Mouse (Mus musculus) kidney, postnatal 0 days (tissue): ENCODE results near the gene Trim68. TPM values are rescaled to one million over a fixed set of nuclear protein-coding genes. Genes with fewer than 3 reads are reported as not detected.

Experiments
- ATAC-seq: fragments of 200-750 bp; cut with Nextera tagmentation; replicated peaks from 2 replicates; pipeline ENCODE4 v1.8.0; 2017; ENCODE audit warnings: low read depth, moderate number of reproducible peaks, moderate TSS enrichment, moderate library complexity; ENCODE audit not compliant: low FRiP score
- DNase-seq: peaks from one replicate; pipeline ENCODE4 v3.0.0-alpha.2; 2016; ENCODE audit warnings: low spot score
- H3K27ac ChIP-seq: fragments of 300-500 bp; sonication (generic); 2 replicates; pipeline ENCODE4 v1.5.1; 2014; ENCODE audit warnings: mild to moderate bottlenecking
- H3K27me3 ChIP-seq: fragments of 300-500 bp; sonication (generic); 2 replicates; pipeline ENCODE4 v1.6.1; 2014; ENCODE audit warnings: low read length, mixed read lengths; ENCODE audit not compliant: insufficient read depth
- H3K36me3 ChIP-seq: fragments of 300-500 bp; sonication (generic); 2 replicates; pipeline ENCODE4 v1.6.1; 2014; ENCODE audit warnings: low read length, mixed read lengths; ENCODE audit not compliant: insufficient read depth
- H3K4me1 ChIP-seq: fragments of 300-500 bp; sonication (generic); replicated peaks from 2 replicates; pipeline ENCODE4 v1.6.1; 2014; ENCODE audit warnings: antibody characterized with exemption, low read length, mixed read lengths; ENCODE audit not compliant: insufficient read depth
- H3K4me2 ChIP-seq: fragments of 300-500 bp; sonication (generic); 2 replicates; pipeline ENCODE4 v1.6.1; 2014; ENCODE audit warnings: mild to moderate bottlenecking, low read length, moderate library complexity, mixed read lengths
- H3K4me3 ChIP-seq: fragments of 300-500 bp; sonication (generic); replicated peaks from 2 replicates; pipeline ENCODE4 v1.5.1; 2014; ENCODE audit warnings: low read depth, low read length
- H3K9ac ChIP-seq: fragments of 300-500 bp; sonication (generic); 2 replicates; pipeline ENCODE4 v1.6.1; 2014; ENCODE audit warnings: low read depth, low read length
- H3K9me3 ChIP-seq: fragments of 300-500 bp; sonication (generic); replicated peaks from 2 replicates; pipeline ENCODE4 v1.6.1; 2016; ENCODE audit warnings: low read length, inconsistent platforms, mixed read lengths
- CTCF ChIP-seq: IDR thresholded peaks from 2 replicates; pipeline ENCODE4 v1.5.1; 2016; ENCODE audit warnings: antibody characterized with exemption, low read depth, mild to moderate bottlenecking, moderate library complexity
- WGBS: fragments of 180-500 bp; shearing (Covaris S2); extraction: QIAGEN DNeasy Blood & Tissue Kit; methylation state at CpG from one replicate; pipeline ENCODE4 v1.1.7; 2014; 5-methylcytosine and 5-hydroxymethylcytosine counted together
- polyA plus RNA-seq: library from polyadenylated mRNA; unstranded; fragments of >200 nt; fragmentation: Nextera tagmentation; extraction: Ambion mirVana; gene quantifications from 2 replicates; pipeline ENCODE4 v1.2.1, GENCODE M21; 2015

Gene Trim68
- polyA plus RNA-seq, 1 experiment from 2014 or later, result 11.3 TPM

- 58% methylated on average over 1 of the region's 1 CpGs for WGBS
- H3K9ac ChIP-seq, result no peak within 1 kb of the TSS
Measured at GRCm38 (mm10) chr7:102638132-102638531, 49.0 kb downstream of the Trim68 start, which contains the start of gene Olfr554. Gene Olfr554, plus strand, starts transcription at chr7:102638432.

GRCm38 (mm10) chr7:102636665-102637064 is 50.5 kb downstream of the Trim68 start:
- Histone ChIP-seq H3K4me1 (no peaks in the 10 kb centered on the region), H3K4me3 (no peak overlapping the region), H3K9me3 (no peaks in the 10 kb centered on the region), H3K9ac (no peak overlapping the region), H3K4me2 (no peak overlapping the region), H3K27ac (no peak overlapping the region), H3K27me3 (no peaks in the 10 kb centered on the region), H3K36me3 (no peaks in the 10 kb centered on the region)
- TF ChIP-seq CTCF, result peak; percentile 68
- ATAC-seq, result no peak
- peak; percentile 44 for DNase-seq
- 31% methylated on average over 3 of the region's 3 CpGs for WGBS

More at GRCm38 (mm10) chr7:102638132-102638531, 49.0 kb downstream of the Trim68 start, which contains the start of gene Olfr554:
- no peaks in the 10 kb centered on the region for H3K27me3 ChIP-seq
- no peak within 1 kb of the TSS for H3K4me3 ChIP-seq
- H3K9me3 ChIP-seq, result no peaks in the 10 kb centered on the region
- DNase-seq (no peak), ATAC-seq (no peak)
- no peak for TF ChIP-seq CTCF
- H3K27ac ChIP-seq, result no peak within 1 kb of the TSS
- H3K4me2 ChIP-seq, result no peak within 1 kb of the TSS
- H3K4me1 ChIP-seq, result no peaks in the 10 kb centered on the region
- no peaks in the 10 kb centered on the region for H3K36me3 ChIP-seq

Other genes with a start within 250 kb of the Trim68 start
- gene Rrm1, start 245.6 kb downstream of the Trim68 start, polyA plus RNA-seq, result 52.0 and 70.6 TPM in 2 replicates
- not detected in 2 replicates for gene Olfr543, start 205.6 kb downstream of the Trim68 start, polyA plus RNA-seq
- gene Olfr544, start 199.0 kb downstream of the Trim68 start, polyA plus RNA-seq, result 0.05 and 0.06 TPM in 2 replicates
- gene Olfr545, start 187.8 kb downstream of the Trim68 start, polyA plus RNA-seq, result not detected in 2 replicates
- gene Olfr547, start 152.6 kb downstream of the Trim68 start, polyA plus RNA-seq, result not detected in 2 replicates
- not detected in 2 replicates for gene Olfr548-ps1, start 146.4 kb downstream of the Trim68 start, polyA plus RNA-seq
- not detected in 2 replicates for gene Olfr549, start 137.5 kb downstream of the Trim68 start, polyA plus RNA-seq
- 1.1 TPM in 2 replicates for gene Trim21, start 121.8 kb downstream of the Trim68 start, polyA plus RNA-seq
- gene Olfr550, start 115.9 kb downstream of the Trim68 start, polyA plus RNA-seq, result not detected in 2 replicates
- not detected in 2 replicates for gene Olfr551, start 95.4 kb downstream of the Trim68 start, polyA plus RNA-seq
- gene Olfr552, start 89.6 kb downstream of the Trim68 start, polyA plus RNA-seq, result not detected in 2 replicates
- gene Olfr553, start 69.1 kb downstream of the Trim68 start, polyA plus RNA-seq, result not detected in 2 replicates
- not detected in 2 replicates for gene Olfr554, start 48.9 kb downstream of the Trim68 start, polyA plus RNA-seq
- gene Olfr555, start 28.5 kb downstream of the Trim68 start, polyA plus RNA-seq, result not detected in 2 replicates
- gene Olfr556, start 22.4 kb downstream of the Trim68 start, polyA plus RNA-seq, result not detected in 2 replicates
- not detected in 2 replicates for gene Olfr557, start 8.6 kb upstream of the Trim68 start, polyA plus RNA-seq
- 1.3 and 1.4 TPM in 2 replicates for gene Olfr558, start 14.9 kb upstream of the Trim68 start, polyA plus RNA-seq
- not detected in 2 replicates for gene Olfr33, start 31.7 kb upstream of the Trim68 start, polyA plus RNA-seq
- gene Olfr559, start 40.2 kb upstream of the Trim68 start, polyA plus RNA-seq, result not detected in 2 replicates
- not detected in 2 replicates for gene Olfr560, start 72.0 kb upstream of the Trim68 start, polyA plus RNA-seq
- 0.50 and 0.63 TPM in 2 replicates for gene Olfr78, start 72.1 kb upstream of the Trim68 start, polyA plus RNA-seq
- gene Olfr561, start 83.9 kb upstream of the Trim68 start, polyA plus RNA-seq, result 0.09 TPM in 1 of 2 replicates, not detected in the other
- gene Olfr564, start 116.2 kb upstream of the Trim68 start, polyA plus RNA-seq, result not detected in 2 replicates
- gene Olfr566, start 171.4 kb upstream of the Trim68 start, polyA plus RNA-seq, result not detected in 2 replicates
- not detected in 2 replicates for gene Olfr568, start 189.8 kb upstream of the Trim68 start, polyA plus RNA-seq
- gene Olfr569, start 203.6 kb upstream of the Trim68 start, polyA plus RNA-seq, result not detected in 2 replicates
- not detected in 2 replicates for gene Olfr570, start 207.2 kb upstream of the Trim68 start, polyA plus RNA-seq
- gene Olfr571, start 230.2 kb upstream of the Trim68 start, polyA plus RNA-seq, result not detected in 2 replicates
- not detected in 2 replicates for gene Olfr572, start 237.1 kb upstream of the Trim68 start, polyA plus RNA-seq